Mouse (Mus musculus): Measurements from ENCODE around the gene Cmc1. TPM values are rescaled to one million over a fixed set of nuclear protein-coding genes. Genes with fewer than 3 reads are reported as not detected.

The Cmc1 gene
- polyA plus RNA-seq (2015; fragmentation: Nextera tagmentation; extraction: Ambion mirVana), result 14.8 and 15.2 TPM in 2 replicates

DNA sequence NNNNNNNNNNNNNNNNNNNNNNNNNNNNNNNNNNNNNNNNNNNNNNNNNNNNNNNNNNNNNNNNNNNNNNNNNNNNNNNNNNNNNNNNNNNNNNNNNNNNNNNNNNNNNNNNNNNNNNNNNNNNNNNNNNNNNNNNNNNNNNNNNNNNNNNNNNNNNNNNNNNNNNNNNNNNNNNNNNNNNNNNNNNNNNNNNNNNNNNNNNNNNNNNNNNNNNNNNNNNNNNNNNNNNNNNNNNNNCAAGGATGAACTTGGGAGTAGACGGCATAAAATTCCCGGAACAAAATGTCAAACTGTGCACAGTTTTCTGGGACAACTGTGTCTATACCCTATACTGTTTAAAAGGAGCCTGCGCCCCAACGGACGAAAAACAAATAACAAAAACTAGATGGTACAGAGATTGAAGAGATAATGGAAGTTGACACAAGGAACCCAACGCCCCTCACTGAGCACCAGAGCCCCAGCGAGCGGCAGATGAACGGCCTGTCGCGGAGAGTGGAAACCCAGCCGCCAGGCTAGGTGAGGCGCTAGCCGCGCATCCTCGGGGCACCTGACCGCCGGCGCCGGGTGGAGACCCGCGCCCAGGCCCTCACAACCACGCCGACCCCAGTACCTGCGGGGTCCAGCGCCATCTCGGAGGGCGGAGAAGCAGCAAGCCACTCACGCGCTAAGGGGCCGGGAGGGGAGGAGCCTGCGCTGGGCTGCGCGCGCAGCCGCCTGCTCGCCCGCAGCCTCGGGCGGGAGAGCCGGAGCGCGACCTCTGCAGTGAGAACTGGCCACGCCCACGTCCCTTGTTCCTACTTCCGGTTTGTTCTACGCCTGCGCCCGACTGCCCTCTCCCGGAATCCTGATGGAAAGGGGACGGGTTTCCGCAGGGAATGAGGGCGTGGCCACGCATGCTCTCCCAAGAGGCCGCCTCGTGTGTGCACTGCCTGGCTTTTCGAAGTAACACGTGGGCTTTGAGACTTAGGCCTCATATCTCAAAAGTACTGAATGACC lies at the start of gene Cmc1:
Cmc1 (minus strand) TSS at position 771 of the 996 bp plus-strand sequence.
- Histone ChIP-seq H3K4me2 (ENCODE audit: low read depth, low read length) (peak within 1 kb of the TSS; percentile 76), H3K9ac (ENCODE audit: low read depth, low read length) (peak within 1 kb of the TSS; percentile 82), H3K4me1 (ENCODE audit: control insufficient read depth, low read depth, low read length) (peaks cover 7% of the 10 kb centered on the region), H3K36me3 (ENCODE audit: control insufficient read depth, insufficient read depth) (no peaks in the 10 kb centered on the region), H3K4me3 (ENCODE audit: low read depth, low read length) (peak within 1 kb of the TSS; percentile 80), H3K27me3 (ENCODE audit: control insufficient read depth, insufficient read depth, low read depth, low read length) (no peaks in the 10 kb centered on the region), H3K9me3 (replicated peaks; ENCODE audit: control insufficient read depth, low read length) (no peaks in the 10 kb centered on the region), H3K27ac (ENCODE audit: low read length) (0 out of 2 replicates have a peak within 1 kb of the TSS, but pooled peaks have one; percentile 37)
- 1% methylated on average over 55 of the region's 58 CpGs for WGBS (ENCODE audit: insufficient replicate concordance)
- peak; percentile 96 for ATAC-seq (ENCODE audit: low read depth)

GRCm38 (mm10) chr9:118198557-118198956 lies 48.6 kb upstream of the Cmc1 start:
- Histone ChIP-seq H3K4me2 (ENCODE audit: low read depth, low read length) (no peak overlapping the region), H3K4me3 (ENCODE audit: low read depth, low read length) (no peak overlapping the region), H3K4me1 (ENCODE audit: control insufficient read depth, low read depth, low read length) (no peaks in the 10 kb centered on the region), H3K27me3 (ENCODE audit: control insufficient read depth, insufficient read depth, low read depth, low read length) (no peaks in the 10 kb centered on the region), H3K9ac (ENCODE audit: low read depth, low read length) (no peak overlapping the region), H3K36me3 (ENCODE audit: control insufficient read depth, insufficient read depth) (no peaks in the 10 kb centered on the region), H3K9me3 (replicated peaks; ENCODE audit: control insufficient read depth, low read length) (no peaks in the 10 kb centered on the region), H3K27ac (ENCODE audit: low read length) (no peak overlapping the region)
- WGBS (ENCODE audit: insufficient replicate concordance), result 74% methylated on average over 1 of the region's 1 CpGs
- no peak for ATAC-seq (ENCODE audit: low read depth)

DNA sequence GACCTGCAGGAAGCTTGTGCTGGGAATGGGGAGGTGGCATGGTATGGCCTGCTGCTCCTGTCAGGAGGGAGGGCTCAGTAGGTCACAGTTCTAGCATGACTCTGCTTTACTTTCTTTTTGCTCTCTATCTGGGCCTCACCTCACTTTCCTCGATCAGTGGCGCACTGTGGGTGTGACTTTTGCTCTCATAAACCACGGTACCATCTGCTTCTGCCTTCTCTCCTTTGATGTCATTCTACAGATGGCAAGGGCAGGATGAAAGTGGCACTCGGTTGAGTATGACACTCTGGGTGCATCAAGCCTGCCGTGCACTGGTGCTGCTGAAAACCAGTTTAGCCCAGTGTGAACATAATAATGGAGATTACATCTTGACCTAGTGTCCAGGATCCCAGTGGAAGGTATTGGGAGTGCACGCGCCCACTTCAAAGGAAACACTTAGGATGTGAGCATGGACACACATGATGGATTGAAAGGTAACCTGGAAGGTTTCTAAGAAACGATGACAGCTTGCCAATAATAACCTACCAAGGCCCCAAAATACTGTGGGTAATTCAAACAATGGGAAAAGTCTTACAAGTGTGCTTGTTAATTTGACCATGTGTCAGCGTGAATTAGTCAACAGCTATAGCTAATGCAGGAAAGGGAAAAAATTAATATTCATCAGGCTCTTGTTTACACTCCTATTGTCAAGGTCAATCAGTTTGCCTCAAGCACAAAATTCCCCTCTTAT lies 46.8 kb upstream of the Cmc1 start:
- Histone ChIP-seq H3K9ac (ENCODE audit: low read depth, low read length) (no peak overlapping the region), H3K27me3 (ENCODE audit: control insufficient read depth, insufficient read depth, low read depth, low read length) (no peaks in the 10 kb centered on the region), H3K9me3 (replicated peaks; ENCODE audit: control insufficient read depth, low read length) (no peaks in the 10 kb centered on the region), H3K4me3 (ENCODE audit: low read depth, low read length) (no peak overlapping the region), H3K36me3 (ENCODE audit: control insufficient read depth, insufficient read depth) (no peaks in the 10 kb centered on the region), H3K4me1 (ENCODE audit: control insufficient read depth, low read depth, low read length) (no peaks in the 10 kb centered on the region), H3K4me2 (ENCODE audit: low read depth, low read length) (no peak overlapping the region), H3K27ac (ENCODE audit: low read length) (no peak overlapping the region)
- ATAC-seq (ENCODE audit: low read depth), result no peak
- WGBS (ENCODE audit: insufficient replicate concordance), result 64% methylated on average over 9 of the region's 9 CpGs

DNA sequence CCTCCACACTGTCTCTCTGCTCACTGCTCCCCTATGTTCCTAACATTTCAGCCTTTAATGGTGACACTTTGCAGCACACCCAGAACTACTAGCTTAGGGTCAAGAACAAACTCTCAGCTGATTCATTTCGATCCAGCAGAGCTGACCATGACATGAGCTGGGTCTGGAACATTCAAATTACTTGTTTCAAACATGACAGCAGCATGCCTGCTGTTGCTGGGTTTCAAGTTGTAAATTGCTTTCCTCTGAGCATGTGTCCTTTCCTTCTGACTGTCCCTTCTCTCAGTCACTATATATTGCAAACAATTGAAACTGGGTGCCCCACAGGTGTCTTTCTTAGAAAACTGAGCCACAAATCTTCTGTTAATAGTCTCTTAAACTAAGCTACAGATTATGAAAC lies 43.3 kb upstream of the Cmc1 start:
- 62% methylated on average over 1 of the region's 1 CpGs for WGBS (ENCODE audit: insufficient replicate concordance)

DNA sequence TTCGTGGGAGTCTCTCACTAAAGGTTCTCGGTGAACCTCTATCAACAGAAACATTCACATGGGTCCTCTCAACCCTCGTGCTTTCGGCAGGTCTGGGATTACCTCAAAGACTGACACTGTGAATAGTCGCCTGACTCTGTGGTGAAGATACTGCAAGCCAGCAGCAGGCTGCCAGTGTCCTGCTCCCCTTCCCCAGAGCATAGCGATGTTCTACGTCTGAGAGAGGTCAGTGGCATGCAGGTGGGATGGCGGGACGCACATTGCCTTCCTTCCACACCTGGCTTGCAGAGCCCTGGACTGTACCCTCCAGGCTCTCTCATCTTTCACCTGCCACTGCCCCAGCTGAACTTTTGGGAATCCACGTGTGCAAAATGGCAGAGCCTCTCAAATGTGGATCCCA lies 41.3 kb upstream of the Cmc1 start:
- no peaks in the 10 kb centered on the region for H3K36me3 ChIP-seq (ENCODE audit: control insufficient read depth, insufficient read depth)
- WGBS (ENCODE audit: insufficient replicate concordance), result 54% methylated on average over 10 of the region's 10 CpGs
- no peak overlapping the region for H3K4me3 ChIP-seq (ENCODE audit: low read depth, low read length)
- ATAC-seq (ENCODE audit: low read depth), result no peak
- no peak overlapping the region for H3K9ac ChIP-seq (ENCODE audit: low read depth, low read length)
- H3K4me2 ChIP-seq (ENCODE audit: low read depth, low read length), result no peak overlapping the region
- H3K27me3 ChIP-seq (ENCODE audit: control insufficient read depth, insufficient read depth, low read depth, low read length), result no peaks in the 10 kb centered on the region
- H3K4me1 ChIP-seq (ENCODE audit: control insufficient read depth, low read depth, low read length), result no peaks in the 10 kb centered on the region
- no peaks in the 10 kb centered on the region for H3K9me3 ChIP-seq (replicated peaks; ENCODE audit: control insufficient read depth, low read length)
- H3K27ac ChIP-seq (ENCODE audit: low read length), result no peak overlapping the region

More for the DNA sequence above, 43.3 kb upstream of the Cmc1 start:
- Histone ChIP-seq H3K36me3 (ENCODE audit: control insufficient read depth, insufficient read depth) (no peaks in the 10 kb centered on the region), H3K9ac (ENCODE audit: low read depth, low read length) (no peak overlapping the region), H3K4me1 (ENCODE audit: control insufficient read depth, low read depth, low read length) (no peaks in the 10 kb centered on the region), H3K27me3 (ENCODE audit: control insufficient read depth, insufficient read depth, low read depth, low read length) (no peaks in the 10 kb centered on the region), H3K4me2 (ENCODE audit: low read depth, low read length) (no peak overlapping the region), H3K4me3 (ENCODE audit: low read depth, low read length) (no peak overlapping the region), H3K9me3 (replicated peaks; ENCODE audit: control insufficient read depth, low read length) (no peaks in the 10 kb centered on the region), H3K27ac (ENCODE audit: low read length) (no peak overlapping the region)
- ATAC-seq (ENCODE audit: low read depth), result no peak

GRCm38 (mm10) chr9:118188374-118188773 lies 38.4 kb upstream of the Cmc1 start:
- H3K9ac ChIP-seq (ENCODE audit: low read depth, low read length), result no peak overlapping the region
- no peak overlapping the region for H3K4me3 ChIP-seq (ENCODE audit: low read depth, low read length)
- WGBS (ENCODE audit: insufficient replicate concordance), result 76% methylated on average over 6 of the region's 6 CpGs
- ATAC-seq (ENCODE audit: low read depth), result no peak
- H3K9me3 ChIP-seq (replicated peaks; ENCODE audit: control insufficient read depth, low read length), result no peaks in the 10 kb centered on the region
- no peak overlapping the region for H3K27ac ChIP-seq (ENCODE audit: low read length)
- no peaks in the 10 kb centered on the region for H3K36me3 ChIP-seq (ENCODE audit: control insufficient read depth, insufficient read depth)
- H3K4me1 ChIP-seq (ENCODE audit: control insufficient read depth, low read depth, low read length), result no peaks in the 10 kb centered on the region
- H3K4me2 ChIP-seq (ENCODE audit: low read depth, low read length), result no peak overlapping the region
- H3K27me3 ChIP-seq (ENCODE audit: control insufficient read depth, insufficient read depth, low read depth, low read length), result no peaks in the 10 kb centered on the region

DNA sequence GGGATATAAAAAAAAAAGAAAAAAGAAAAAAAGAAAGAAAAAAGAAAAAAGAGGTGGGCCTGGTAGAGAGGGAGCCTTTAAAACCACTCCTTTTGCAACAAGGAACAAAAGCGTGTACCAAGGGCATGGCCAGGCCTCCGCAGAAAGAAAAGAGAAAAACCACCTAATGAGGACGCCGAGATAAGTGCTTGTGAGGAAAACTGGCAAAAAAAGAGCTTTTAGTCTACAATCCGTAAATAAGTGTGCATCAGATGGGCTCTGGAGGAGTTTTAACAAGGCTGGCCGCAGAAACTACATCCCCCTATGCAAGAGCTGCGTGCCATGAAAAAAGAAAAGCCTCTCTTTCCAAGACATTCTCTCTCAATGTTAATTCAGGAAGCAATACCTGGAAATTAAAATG lies 37.4 kb upstream of the Cmc1 start:
- Histone ChIP-seq H3K4me3 (ENCODE audit: low read depth, low read length) (no peak overlapping the region), H3K9ac (ENCODE audit: low read depth, low read length) (no peak overlapping the region), H3K4me2 (ENCODE audit: low read depth, low read length) (no peak overlapping the region), H3K4me1 (ENCODE audit: control insufficient read depth, low read depth, low read length) (no peaks in the 10 kb centered on the region), H3K9me3 (replicated peaks; ENCODE audit: control insufficient read depth, low read length) (no peaks in the 10 kb centered on the region), H3K36me3 (ENCODE audit: control insufficient read depth, insufficient read depth) (no peaks in the 10 kb centered on the region), H3K27me3 (ENCODE audit: control insufficient read depth, insufficient read depth, low read depth, low read length) (no peaks in the 10 kb centered on the region), H3K27ac (ENCODE audit: low read length) (no peak overlapping the region)
- no peak for ATAC-seq (ENCODE audit: low read depth)
- 70% methylated on average over 7 of the region's 7 CpGs for WGBS (ENCODE audit: insufficient replicate concordance)

GRCm38 (mm10) chr9:118186776-118187175 lies 36.8 kb upstream of the Cmc1 start:
- no peak overlapping the region for H3K4me2 ChIP-seq (ENCODE audit: low read depth, low read length)

More at GRCm38 (mm10) chr9:118186776-118187175, 36.8 kb upstream of the Cmc1 start:
- Histone ChIP-seq H3K9ac (ENCODE audit: low read depth, low read length) (no peak overlapping the region), H3K27me3 (ENCODE audit: control insufficient read depth, insufficient read depth, low read depth, low read length) (no peaks in the 10 kb centered on the region), H3K4me1 (ENCODE audit: control insufficient read depth, low read depth, low read length) (no peaks in the 10 kb centered on the region), H3K9me3 (replicated peaks; ENCODE audit: control insufficient read depth, low read length) (no peaks in the 10 kb centered on the region), H3K4me3 (ENCODE audit: low read depth, low read length) (no peak overlapping the region), H3K27ac (ENCODE audit: low read length) (no peak overlapping the region), H3K36me3 (ENCODE audit: control insufficient read depth, insufficient read depth) (no peaks in the 10 kb centered on the region)
- no peak for ATAC-seq (ENCODE audit: low read depth)
- 73% methylated on average over 10 of the region's 10 CpGs for WGBS (ENCODE audit: insufficient replicate concordance)

Measured in liver, embryonic 16.5 days (tissue).